21 mouse cellular contexts compared by ENCODE assay signal in the genomic region with DNA sequence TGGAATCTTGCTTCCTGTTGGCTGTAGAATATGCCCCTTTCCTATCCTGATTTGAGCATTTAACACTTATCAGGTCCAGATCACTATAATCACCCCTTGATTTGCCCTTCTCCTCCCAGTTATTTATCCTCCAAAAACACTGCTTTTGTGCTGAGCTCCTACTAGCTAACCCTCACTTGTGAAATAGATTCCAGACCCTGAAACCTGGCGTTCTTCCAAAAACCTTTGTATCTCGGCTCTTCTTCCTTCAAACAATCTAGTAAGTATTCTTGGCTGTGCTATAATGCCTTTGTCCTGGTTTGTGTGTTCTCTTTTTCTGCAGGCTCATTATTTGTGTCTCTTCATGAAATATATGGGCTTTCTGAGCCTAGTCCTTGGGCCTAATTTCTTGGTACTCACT.
A peak's percentile ranks its signal among the peaks of the same experiment; 100 is the strongest.
DNase-seq lines count a peak whose midpoint lies in the region; ATAC-seq and TF ChIP-seq lines count a peak whose summit lies in the region.
"Had no signal": no experiment of that assay in that cellular context is flagged by ENCODE, and none has a peak within 500 bp of the region (broad histone marks: within the 10 kb centered on the region; RNA-seq: fewer than 3 reads in every experiment).

No protein-coding gene starts in this region.

- DNase-seq in cerebellum, postnatal 14 days = peak; percentile 17 to 23
- DNase-seq in cerebellum, adult 9-10 months = no peak
- peak; percentile 45 for DNase-seq in hindbrain, embryonic 14.5 days (ENCODE audit: low spot score)
- DNase-seq in hindbrain, embryonic 10.5 days (ENCODE audit: low spot score) = no peak
- DNase-seq in midbrain, embryonic 10.5 days (ENCODE audit: low spot score) = no peak
- DNase-seq in hindbrain, postnatal 0 days (ENCODE audit: low spot score) = peak; percentile 39
- DNase-seq in adrenal gland, postnatal 14 days = no peak
- DNase-seq: adrenal gland, postnatal 25 days; cerebellum, adult 18-20 months; gastrocnemius, postnatal 14 days; heart, adult 18-20 months; thymus, adult 2 months had no signal

- H3K4me1 ChIP-seq in hindbrain, embryonic 14.5 days (replicated peaks; ENCODE audit: control insufficient read depth, insufficient read depth, low read length) = peaks cover 15% of the 10 kb centered on the region
- no peaks in the 10 kb centered on the region for H3K4me1 ChIP-seq in hindbrain, embryonic 10.5 days (replicated peaks)
- H3K4me1 ChIP-seq in midbrain, embryonic 13.5 days (replicated peaks) = peaks cover 22% of the 10 kb centered on the region
- H3K4me1 ChIP-seq in midbrain, embryonic 10.5 days = no peaks in the 10 kb centered on the region
- no peaks in the 10 kb centered on the region for H3K4me1 ChIP-seq in hindbrain, postnatal 0 days (ENCODE audit: insufficient read depth, low read length)
- H3K4me1 ChIP-seq: embryonic facial prominence, embryonic 12.5 days; intestine, embryonic 15.5 days; kidney, embryonic 15.5 days; limb, embryonic 13.5 days; megakaryocyte, embryonic 14.5 days had no signal

- no peak for TF ChIP-seq CTCF in hindbrain, postnatal 0 days (IDR thresholded peaks at IDR 0.05; ENCODE audit: low read depth)

- H3K4me2 ChIP-seq in hindbrain, embryonic 14.5 days (replicated peaks) = no peak overlapping the region
- no peak overlapping the region for H3K4me2 ChIP-seq in midbrain, embryonic 13.5 days (replicated peaks)
- H3K4me2 ChIP-seq in hindbrain, postnatal 0 days (ENCODE audit: low read depth, low read length) = no peak overlapping the region
- H3K4me2 ChIP-seq: embryonic facial prominence, embryonic 12.5 days; heart, embryonic 13.5 days; intestine, embryonic 15.5 days; kidney, embryonic 15.5 days; limb, embryonic 13.5 days had no signal

- no peak for ATAC-seq in hindbrain, embryonic 14.5 days (ENCODE audit: low FRiP score)
- peak; percentile 34; the same call in 1 of the 2 replicates for ATAC-seq in midbrain, embryonic 13.5 days
- ATAC-seq in hindbrain, postnatal 0 days = no peak
- ATAC-seq: activated CD4-positive, CD25-positive, alpha-beta regulatory T cell, adult 4 months; intestine, embryonic 15.5 days had no signal

- H3K36me3 ChIP-seq in hindbrain, embryonic 14.5 days (replicated peaks; ENCODE audit: control insufficient read depth, insufficient read depth) = no peaks in the 10 kb centered on the region
- no peaks in the 10 kb centered on the region for H3K36me3 ChIP-seq in hindbrain, embryonic 10.5 days
- H3K36me3 ChIP-seq in midbrain, embryonic 13.5 days = no peaks in the 10 kb centered on the region
- no peaks in the 10 kb centered on the region for H3K36me3 ChIP-seq in midbrain, embryonic 10.5 days
- H3K36me3 ChIP-seq in hindbrain, postnatal 0 days (ENCODE audit: insufficient read depth, low read length) = no peaks in the 10 kb centered on the region
- H3K36me3 ChIP-seq: embryonic facial prominence, embryonic 12.5 days; heart, embryonic 13.5 days; intestine, embryonic 15.5 days; kidney, embryonic 15.5 days; limb, embryonic 13.5 days had no signal

- 0 out of 2 replicates have a peak overlapping the region, but pooled peaks have one; percentile 11 for H3K27ac ChIP-seq in hindbrain, embryonic 14.5 days
- H3K27ac ChIP-seq in hindbrain, embryonic 10.5 days = no peak overlapping the region
- no peak overlapping the region for H3K27ac ChIP-seq in midbrain, embryonic 13.5 days
- no peak overlapping the region for H3K27ac ChIP-seq in midbrain, embryonic 10.5 days (replicated peaks)
- H3K27ac ChIP-seq in hindbrain, postnatal 0 days = no peak overlapping the region
- H3K27ac ChIP-seq: embryonic facial prominence, embryonic 12.5 days; heart, embryonic 13.5 days; intestine, embryonic 15.5 days; kidney, embryonic 15.5 days; limb, embryonic 13.5 days; liver, embryonic 14.5 days had no signal

- H3K9me3 ChIP-seq in hindbrain, embryonic 14.5 days (ENCODE audit: control insufficient read depth, low read length) = no peaks in the 10 kb centered on the region
- H3K9me3 ChIP-seq in hindbrain, embryonic 10.5 days = no peaks in the 10 kb centered on the region
- no peaks in the 10 kb centered on the region; the same call in 1 of the 2 replicates for H3K9me3 ChIP-seq in midbrain, embryonic 13.5 days
- no peaks in the 10 kb centered on the region for H3K9me3 ChIP-seq in midbrain, embryonic 10.5 days (replicated peaks)
- no peaks in the 10 kb centered on the region for H3K9me3 ChIP-seq in hindbrain, postnatal 0 days (ENCODE audit: low read length)
- H3K9me3 ChIP-seq: embryonic facial prominence, embryonic 12.5 days; heart, embryonic 13.5 days; intestine, embryonic 15.5 days; kidney, embryonic 15.5 days; limb, embryonic 13.5 days; megakaryocyte, embryonic 14.5 days had no signal

- no peaks in the 10 kb centered on the region for H3K27me3 ChIP-seq in hindbrain, embryonic 14.5 days (ENCODE audit: control insufficient read depth, insufficient read depth, low read length)
- H3K27me3 ChIP-seq in hindbrain, embryonic 10.5 days (ENCODE audit: insufficient read depth, poor library complexity, severe bottlenecking) = no peaks in the 10 kb centered on the region
- H3K27me3 ChIP-seq in midbrain, embryonic 13.5 days = no peaks in the 10 kb centered on the region
- H3K27me3 ChIP-seq in midbrain, embryonic 10.5 days (ENCODE audit: low read depth, poor library complexity, severe bottlenecking) = no peaks in the 10 kb centered on the region
- no peaks in the 10 kb centered on the region for H3K27me3 ChIP-seq in hindbrain, postnatal 0 days (ENCODE audit: insufficient read depth, low read length)
- H3K27me3 ChIP-seq: embryonic facial prominence, embryonic 12.5 days; heart, embryonic 13.5 days; intestine, embryonic 15.5 days; kidney, embryonic 15.5 days; limb, embryonic 13.5 days; megakaryocyte, embryonic 14.5 days had no signal

- no peak overlapping the region for H3K9ac ChIP-seq in hindbrain, embryonic 14.5 days
- H3K9ac ChIP-seq in midbrain, embryonic 13.5 days (replicated peaks) = no peak overlapping the region
- no peak overlapping the region for H3K9ac ChIP-seq in hindbrain, postnatal 0 days (replicated peaks; ENCODE audit: low read length)
- H3K9ac ChIP-seq: embryonic facial prominence, embryonic 12.5 days; heart, embryonic 13.5 days; intestine, embryonic 15.5 days; kidney, embryonic 15.5 days; limb, embryonic 13.5 days; liver, embryonic 14.5 days had no signal

- 52% methylated on average over 2 of the region's 2 CpGs for whole genome bisulfite sequencing in hindbrain, embryonic 14.5 days
- WGBS in hindbrain, embryonic 10.5 days = 77% methylated on average over 2 of the region's 2 CpGs
- WGBS in midbrain, embryonic 13.5 days = 49% methylated on average over 2 of the region's 2 CpGs
- WGBS in midbrain, embryonic 10.5 days = 81% methylated on average over 2 of the region's 2 CpGs
- WGBS in hindbrain, postnatal 0 days = 39% methylated on average over 2 of the region's 2 CpGs

- no peak overlapping the region for H3K4me3 ChIP-seq in hindbrain, embryonic 14.5 days (replicated peaks; ENCODE audit: low read length)
- H3K4me3 ChIP-seq in hindbrain, embryonic 10.5 days = no peak overlapping the region
- H3K4me3 ChIP-seq in midbrain, embryonic 13.5 days (replicated peaks) = no peak overlapping the region
- H3K4me3 ChIP-seq in midbrain, embryonic 10.5 days = no peak overlapping the region
- no peak overlapping the region for H3K4me3 ChIP-seq in hindbrain, postnatal 0 days (ENCODE audit: low read length)
- H3K4me3 ChIP-seq: embryonic facial prominence, embryonic 12.5 days; heart, embryonic 13.5 days; intestine, embryonic 15.5 days; kidney, embryonic 15.5 days; limb, embryonic 13.5 days; megakaryocyte, embryonic 14.5 days had no signal

Comparison
In these comparisons a context has a peak if more than half of its experiments do, and no peak if none do; other contexts are left out.
1. DNase-seq: peak in cerebellum, postnatal 14 days (2 of 2), hindbrain, embryonic 14.5 days (single experiment) and hindbrain, postnatal 0 days (single experiment); none in cerebellum, adult 9-10 months (single experiment), hindbrain, embryonic 10.5 days (single experiment), midbrain, embryonic 10.5 days (single experiment) and adrenal gland, postnatal 14 days (single experiment).